Mouse (Mus musculus) cerebellum, adult 2 months (tissue): ENCODE measurements around the gene Cd83.

Experiments
- CTCF ChIP-seq: fragments of 200-500 bp; IDR thresholded peaks from 2 replicates; pipeline ENCODE4 v1.5.1; 2011; ENCODE audit warnings: low read depth, mild to moderate bottlenecking, control low read depth, low read length, moderate library complexity, borderline replicate concordance; ENCODE audit not compliant: insufficient read depth
- POLR2A ChIP-seq: fragments of 200-500 bp; IDR thresholded peaks from 2 replicates; pipeline ENCODE4 v1.6.1; 2011; ENCODE audit warnings: low read length, control low read depth, borderline replicate concordance; ENCODE audit not compliant: insufficient read depth

- TF ChIP-seq CTCF (no peak), POLR2A (no peak)
Measured at GRCm38 (mm10) chr13:43800136-43800535, 15.6 kb downstream of the Cd83 start.
